Mouse (Mus musculus) retina, postnatal 7 days (tissue): ENCODE measurements around the gene Gm3409.
A peak's percentile ranks its signal among the peaks of the same experiment; 100 is the strongest.
"Not testable (repeated sequence)": the region's sequence is repeated elsewhere in the genome, so short reads cannot be mapped to it uniquely, and the experiment has no call there.

Experiments
- DNase-seq: peaks from one replicate; pipeline ENCODE4 v3.0.0-alpha.2; 2012; ENCODE audit warnings: low read depth, low spot score

The Gm3409 gene

GRCm38 (mm10) chr5:146537347-146537746 is at the start of gene Gm3409:
Gene Gm3409 (plus strand): TSS chr5:146537647.
- not testable (repeated sequence) for DNase-seq

- not testable (repeated sequence) for DNase-seq
These were observed 48.5 kb upstream of the Gm3409 start for GRCm38 (mm10) chr5:146488959-146489358.

- DNase-seq: not testable (repeated sequence)
These were observed 46.4 kb upstream of the Gm3409 start, which contains the start of gene Gm6370 for GRCm38 (mm10) chr5:146491063-146491462. Gene Gm6370 (plus strand): TSS chr5:146491363.

- DNase-seq: not testable (repeated sequence)
These were observed 35.3 kb upstream of the Gm3409 start, which contains the start of gene 4930449I24Rik for GRCm38 (mm10) chr5:146502099-146502498. Gene 4930449I24Rik (plus strand): TSS chr5:146502399.

- DNase-seq: not testable (repeated sequence)
These were observed 23.6 kb upstream of the Gm3409 start, which contains the start of gene Gm3402 for GRCm38 (mm10) chr5:146513823-146514222. Gene Gm3402 (plus strand): TSS chr5:146514123.

GRCm38 (mm10) chr5:146525501-146525900 is 11.9 kb upstream of the Gm3409 start, which contains the start of gene Gm3404:
Gene Gm3404 (plus strand): TSS chr5:146525801.
- not testable (repeated sequence) for DNase-seq

GRCm38 (mm10) chr5:146555836-146556235 is 18.4 kb downstream of the Gm3409 start, which contains the start of gene Gm3415:
Gene Gm3415 (plus strand): TSS chr5:146556136.
- DNase-seq: not testable (repeated sequence)

GRCm38 (mm10) chr5:146564259-146564658 is 26.8 kb downstream of the Gm3409 start:
- DNase-seq: no peak

GRCm38 (mm10) chr5:146567054-146567453 is 29.6 kb downstream of the Gm3409 start:
- DNase-seq: no peak

- not testable (repeated sequence) for DNase-seq
These were observed 32.7 kb downstream of the Gm3409 start for GRCm38 (mm10) chr5:146570179-146570578.

GRCm38 (mm10) chr5:146571830-146572734 is 34.6 kb downstream of the Gm3409 start:
- DNase-seq: not testable (repeated sequence)

- DNase-seq: not testable (repeated sequence)
These were observed 35.2 kb downstream of the Gm3409 start for GRCm38 (mm10) chr5:146572735-146573042.

GRCm38 (mm10) chr5:146576668-146577067 is 39.2 kb downstream of the Gm3409 start:
- DNase-seq: no peak

GRCm38 (mm10) chr5:146584156-146584477 is 46.7 kb downstream of the Gm3409 start:
- DNase-seq: no peak

GRCm38 (mm10) chr5:146584478-146585306 is 47.2 kb downstream of the Gm3409 start, which contains the start of gene Gpr12:
Gene Gpr12 (minus strand): TSS chr5:146585239.
- DNase-seq: peak; percentile 29

GRCm38 (mm10) chr5:146585307-146585651 is 47.8 kb downstream of the Gm3409 start:
- no peak for DNase-seq

- DNase-seq: no peak
These were observed 49.1 kb downstream of the Gm3409 start for GRCm38 (mm10) chr5:146586357-146587070.
